Mouse (Mus musculus) adipocyte (in vitro differentiated cells): ENCODE data around the gene Prrt2.
A peak's percentile ranks its signal among the peaks of the same experiment; 100 is the strongest.

Experiments used
- DNase-seq: peaks from one replicate; pipeline ENCODE4 v3.0.0-alpha.2; 2016; ENCODE audit warnings: low spot score

Prrt2 gene

GRCm38 (mm10) chr7:126999568-126999967, 21.4 kb downstream of the Prrt2 start:
- DNase-seq, result no peak

GRCm38 (mm10) chr7:126996449-126996848, 24.6 kb downstream of the Prrt2 start:
- no peak for DNase-seq

GRCm38 (mm10) chr7:126988816-126989215, 32.2 kb downstream of the Prrt2 start:
- DNase-seq, result no peak

GRCm38 (mm10) chr7:126986319-126986718, 34.7 kb downstream of the Prrt2 start:
- no peak for DNase-seq

- DNase-seq, result no peak
Observed at GRCm38 (mm10) chr7:126984667-126985444, 36.2 kb downstream of the Prrt2 start.

GRCm38 (mm10) chr7:126983113-126983512, 37.9 kb downstream of the Prrt2 start:
- DNase-seq, result no peak

- DNase-seq, result no peak
Observed at GRCm38 (mm10) chr7:126982054-126982453, 39.0 kb downstream of the Prrt2 start.

GRCm38 (mm10) chr7:126981601-126982000, 39.4 kb downstream of the Prrt2 start:
- no peak for DNase-seq

GRCm38 (mm10) chr7:126978841-126979240, 42.2 kb downstream of the Prrt2 start:
- no peak for DNase-seq

GRCm38 (mm10) chr7:126976878-126977459, 44.0 kb downstream of the Prrt2 start:
- DNase-seq, result peak; percentile 4

- DNase-seq, result peak; percentile 93
Observed at GRCm38 (mm10) chr7:126975950-126976866, 44.8 kb downstream of the Prrt2 start, which contains the start of gene Cdiptos. Gene Cdiptos (minus strand): TSS chr7:126976098.

GRCm38 (mm10) chr7:126975893-126975949, 45.3 kb downstream of the Prrt2 start, which contains the start of gene Cdipt:
Gene Cdipt (plus strand): TSS chr7:126975914.
- no peak for DNase-seq

GRCm38 (mm10) chr7:126975493-126975892, 45.5 kb downstream of the Prrt2 start:
- no peak for DNase-seq
